21 mouse cellular contexts compared by ENCODE assay signal in the genomic region with DNA sequence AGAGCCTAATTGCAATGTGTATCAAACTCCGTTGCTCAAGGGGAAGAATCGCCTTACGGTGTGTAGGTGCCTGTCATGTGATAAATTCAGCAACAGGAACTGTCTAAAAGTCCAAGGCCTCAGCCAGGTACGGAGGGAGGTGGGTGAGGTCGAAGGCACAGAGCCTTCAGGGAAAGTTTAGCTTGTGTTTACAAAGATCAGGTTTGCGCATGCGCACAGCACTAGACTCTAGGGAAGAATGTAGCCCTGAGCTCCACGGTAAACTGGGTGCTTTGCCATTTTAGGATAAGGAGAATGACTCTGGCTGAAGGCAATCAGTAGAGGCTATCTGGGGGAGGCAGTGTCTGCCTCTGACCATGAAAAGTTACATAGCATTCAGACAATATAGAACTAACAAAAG. TPM values are rescaled to one million over a fixed set of nuclear protein-coding genes. Genes with fewer than 3 reads are reported as not detected.
DNase-seq lines count a peak whose midpoint lies in the region; ATAC-seq and TF ChIP-seq lines count a peak whose summit lies in the region.
"Had no signal": no experiment of that assay in that cellular context is flagged by ENCODE, and none has a peak within 500 bp of the region (broad histone marks: within the 10 kb centered on the region; RNA-seq: fewer than 3 reads in every experiment).

No protein-coding gene starts in this region.

- DNase-seq in lung, postnatal 10 days: no peak
- DNase-seq in ZHBTc4 (ENCODE audit: low read depth, low spot score): peak; percentile 95
- DNase-seq in lung, postnatal 0 days (ENCODE audit: low spot score): peak; percentile 51
- DNase-seq in testis, postnatal 10 days (ENCODE audit: low spot score): peak; percentile 72
- DNase-seq in right cerebral cortex, postnatal 25 days: no peak
- DNase-seq in right cerebral cortex, postnatal 10 days (ENCODE audit: low spot score in 2 of 2): no peak
- DNase-seq in embryo, embryonic 11 days: no peak
- DNase-seq: adrenal gland, adult 2 months; cerebellum, postnatal 10 days; gastrocnemius, postnatal 25 days; heart, postnatal 36 days; kidney, adult 9 months; kidney, postnatal 4 days; left cerebral cortex, postnatal 4 days had no signal

- WGBS in lung, embryonic 16.5 days: 74% methylated on average over 8 of the region's 8 CpGs
- WGBS in lung, postnatal 0 days: 71% methylated on average over 8 of the region's 8 CpGs

- H3K4me3 ChIP-seq in lung, embryonic 16.5 days (ENCODE audit: low read length): no peak overlapping the region
- no peak overlapping the region for H3K4me3 ChIP-seq in lung, postnatal 0 days (ENCODE audit: low read depth, low read length)
- H3K4me3 ChIP-seq: forebrain, embryonic 12.5 days; heart, embryonic 12.5 days; lung, embryonic 15.5 days; neural tube, embryonic 12.5 days had no signal

- H3K4me1 ChIP-seq in lung, embryonic 16.5 days (replicated peaks; ENCODE audit: control insufficient read depth, insufficient read depth, low read length): peaks cover 26% of the 10 kb centered on the region
- H3K4me1 ChIP-seq in lung, postnatal 0 days (ENCODE audit: insufficient read depth, low read depth, low read length): peaks cover 2% of the 10 kb centered on the region; the same call in 1 of the 2 replicates
- H3K4me1 ChIP-seq: forebrain, embryonic 12.5 days; neural tube, embryonic 12.5 days had no signal

- TF ChIP-seq EP300 in lung, postnatal 0 days (IDR thresholded peaks at IDR 0.05): no peak

- no peak for TF ChIP-seq CTCF in lung, postnatal 0 days (IDR thresholded peaks at IDR 0.05)

- peak; percentile 34; the same call in 1 of the 2 replicates for ATAC-seq in lung, embryonic 16.5 days (ENCODE audit: low read depth)
- ATAC-seq in lung, postnatal 0 days: peak; percentile 37; the same call in 1 of the 2 replicates
- ATAC-seq: hindbrain, postnatal 0 days had no signal

- no peak overlapping the region for H3K9ac ChIP-seq in lung, embryonic 16.5 days (ENCODE audit: low read length)
- no peak overlapping the region for H3K9ac ChIP-seq in lung, postnatal 0 days (replicated peaks; ENCODE audit: low read depth)
- H3K9ac ChIP-seq: forebrain, embryonic 12.5 days; heart, embryonic 12.5 days; lung, embryonic 15.5 days; neural tube, embryonic 12.5 days had no signal

- no peaks in the 10 kb centered on the region for H3K27me3 ChIP-seq in lung, embryonic 16.5 days (ENCODE audit: control insufficient read depth, insufficient read depth, low read depth, low read length)
- H3K27me3 ChIP-seq in lung, postnatal 0 days (replicated peaks; ENCODE audit: insufficient read depth, low read length): no peaks in the 10 kb centered on the region
- H3K27me3 ChIP-seq: forebrain, embryonic 12.5 days; heart, embryonic 12.5 days; lung, embryonic 15.5 days; neural tube, embryonic 12.5 days had no signal

- H3K9me3 ChIP-seq in lung, embryonic 16.5 days (ENCODE audit: control insufficient read depth, low read length): no peaks in the 10 kb centered on the region
- H3K9me3 ChIP-seq in lung, postnatal 0 days (ENCODE audit: low read length): no peaks in the 10 kb centered on the region
- H3K9me3 ChIP-seq: forebrain, embryonic 12.5 days; G1E; heart, embryonic 12.5 days; lung, embryonic 15.5 days; neural tube, embryonic 12.5 days had no signal

- H3K4me2 ChIP-seq in lung, embryonic 16.5 days (ENCODE audit: low read depth, low read length): no peak overlapping the region
- H3K4me2 ChIP-seq in lung, postnatal 0 days (replicated peaks; ENCODE audit: low read depth, low read length): no peak overlapping the region
- H3K4me2 ChIP-seq: forebrain, embryonic 12.5 days; heart, embryonic 12.5 days; lung, embryonic 15.5 days; neural tube, embryonic 12.5 days had no signal

- H3K27ac ChIP-seq in lung, embryonic 16.5 days (ENCODE audit: low read length): peak overlapping the region; percentile 13; the same call in 1 of the 2 replicates
- no peak overlapping the region for H3K27ac ChIP-seq in lung, postnatal 0 days (ENCODE audit: low read length)
- H3K27ac ChIP-seq: forebrain, embryonic 12.5 days; hindbrain, postnatal 0 days; lung, embryonic 15.5 days; neural tube, embryonic 12.5 days had no signal

- H3K36me3 ChIP-seq in lung, embryonic 16.5 days (ENCODE audit: control insufficient read depth, insufficient read depth, low read length): no peaks in the 10 kb centered on the region
- H3K36me3 ChIP-seq in lung, postnatal 0 days (ENCODE audit: insufficient read depth, low read length): no peaks in the 10 kb centered on the region
- H3K36me3 ChIP-seq: forebrain, embryonic 12.5 days; G1E; heart, embryonic 12.5 days; lung, embryonic 15.5 days; neural tube, embryonic 12.5 days had no signal

RNA-seq across cellular contexts. Expression of a gene that starts 49.7 kb away (rescaled TPM):
- 36.4 and 38.9 TPM in 2 replicates for polyA plus RNA-seq in lung, embryonic 16.5 days (2015; fragmentation: Nextera tagmentation; extraction: Ambion mirVana)
- 25.5 and 27.9 TPM in 2 replicates for polyA plus RNA-seq in lung, postnatal 0 days (2015; fragmentation: Nextera tagmentation; extraction: Ambion mirVana)

Comparison
In these comparisons a context has a peak if more than half of its experiments do, and no peak if none do; other contexts are left out.
1. DNase-seq: peak in ZHBTc4 (single experiment), lung, postnatal 0 days (single experiment) and testis, postnatal 10 days (single experiment); none in lung, postnatal 10 days (single experiment), right cerebral cortex, postnatal 25 days (single experiment), right cerebral cortex, postnatal 10 days (0 of 2) and embryo, embryonic 11 days (single experiment).